Mouse (Mus musculus): ENCODE measurements at regions not wholly inside any gene's neighbourhood (a gene's known extent, or its start where the extent isn't known, plus 50 kb on each side); places are given as distances from the start of the nearest gene placed in this dataset.

GRCm38 (mm10) chr12:33715997-33716396 is 212.2 kb upstream of the Ferd3l start:
- no peak for DNase-seq

- no peak for DNase-seq
Observed at GRCm38 (mm10) chr12:33717053-33717452, 211.2 kb upstream of the Ferd3l start.

GRCm38 (mm10) chr12:33717601-33718260 is 210.5 kb upstream of the Ferd3l start:
- DNase-seq, result peak; percentile 7 to 12

- no peak for DNase-seq
Observed at GRCm38 (mm10) chr12:33719063-33719462, 209.2 kb upstream of the Ferd3l start.

- no peak for DNase-seq
Observed at GRCm38 (mm10) chr12:33731937-33732336, 196.3 kb upstream of the Ferd3l start.

- DNase-seq, result no peak
Observed at GRCm38 (mm10) chr12:33775563-33776468, 152.4 kb upstream of the Ferd3l start.

GRCm38 (mm10) chr12:33778477-33778876 is 149.7 kb upstream of the Ferd3l start:
- no peak for DNase-seq

- no peak for DNase-seq
Observed at GRCm38 (mm10) chr12:33779898-33780297, 148.3 kb upstream of the Ferd3l start.

GRCm38 (mm10) chr12:33804206-33804791 is 123.9 kb upstream of the Ferd3l start:
- DNase-seq, result no peak

GRCm38 (mm10) chr12:33825571-33825970 is 102.7 kb upstream of the Ferd3l start:
- no peak for DNase-seq

GRCm38 (mm10) chr12:33849088-33849487 is 79.1 kb upstream of the Ferd3l start:
- DNase-seq, result no peak

- no peak for DNase-seq
Observed at GRCm38 (mm10) chr12:33851736-33852135, 76.5 kb upstream of the Ferd3l start.

All from layer of hippocampus, postnatal 36 days (tissue).